Mouse (Mus musculus) brain, embryonic 14.5 days (tissue): ENCODE measurements around the gene Gldn. TPM values are rescaled to one million over a fixed set of nuclear protein-coding genes. Genes with fewer than 3 reads are reported as not detected.

Experiments used
- DNase-seq: peaks from one replicate; pipeline ENCODE4 v3.0.0-alpha.2; 2011; ENCODE audit warnings: low read depth
- CTCF ChIP-seq: fragments of 200-500 bp; IDR thresholded peaks from 2 replicates; pipeline ENCODE4 v1.5.1; 2012; ENCODE audit warnings: inconsistent platforms, mild to moderate bottlenecking, moderate library complexity, borderline replicate concordance; ENCODE audit not compliant: insufficient read depth, insufficient read length; ENCODE audit errors: extremely low read depth
- POLR2A ChIP-seq: fragments of 200-500 bp; IDR thresholded peaks from 2 replicates; pipeline ENCODE4 v1.6.1; 2012; ENCODE audit warnings: mild to moderate bottlenecking, inconsistent platforms, borderline replicate concordance; ENCODE audit not compliant: poor library complexity, insufficient read depth, insufficient read length, severe bottlenecking; ENCODE audit errors: extremely low read depth
- polyA plus RNA-seq: library from polyadenylated mRNA; depleted of rRNA; stranded (reverse); fragments of >200 nt; gene quantifications from 2 replicates; pipeline ENCODE4 v1.2.3, GENCODE M21; 2012; rRNA removed

The Gldn gene
- polyA plus RNA-seq, 1 experiment, result 0.23 TPM

DNA sequence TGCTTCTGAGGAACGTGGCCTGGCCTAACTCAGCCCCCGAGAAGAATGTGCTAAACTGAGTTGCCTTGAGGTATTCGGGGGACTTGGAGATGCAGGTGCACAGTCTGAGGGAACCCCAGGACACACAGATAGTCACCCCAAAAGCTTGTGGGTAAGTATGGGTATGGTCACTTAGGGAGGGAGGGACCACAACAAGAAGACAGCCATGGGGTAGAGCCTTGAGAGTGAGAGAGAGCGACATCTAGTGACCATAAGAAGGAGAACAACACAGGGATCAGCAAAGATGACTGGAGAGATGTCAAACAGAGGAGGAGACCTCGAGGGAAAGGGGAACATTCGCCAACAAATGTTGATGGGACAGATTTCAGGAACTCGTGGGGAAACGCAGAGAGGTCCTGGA, 37.2 kb downstream of the Gldn start:
- TF ChIP-seq POLR2A (no peak), CTCF (peak; percentile 68; the same call in 1 of the 2 replicates)
- peak; percentile 46 for DNase-seq

DNA sequence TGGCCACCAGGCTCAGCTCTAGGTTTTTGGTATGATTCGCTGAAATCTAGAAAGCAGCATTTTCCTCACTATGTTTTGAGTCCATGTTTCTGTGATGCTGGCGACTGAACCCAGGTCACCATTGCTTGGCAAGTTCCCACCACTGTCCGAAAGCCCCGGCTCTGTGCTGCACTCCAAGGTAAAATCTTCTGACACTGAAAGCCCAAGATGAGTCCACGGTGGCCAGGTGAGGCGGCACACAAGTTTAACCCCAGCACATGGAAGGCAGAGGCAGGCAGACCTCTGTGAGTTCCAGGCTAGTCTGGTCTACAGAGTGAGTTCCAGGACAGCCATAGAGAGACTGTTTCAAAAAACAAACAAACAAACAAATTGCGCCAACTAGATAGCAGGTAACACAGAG, 42.9 kb downstream of the Gldn start:
- DNase-seq, result no peak
- TF ChIP-seq POLR2A (no peak), CTCF (no peak)

DNA sequence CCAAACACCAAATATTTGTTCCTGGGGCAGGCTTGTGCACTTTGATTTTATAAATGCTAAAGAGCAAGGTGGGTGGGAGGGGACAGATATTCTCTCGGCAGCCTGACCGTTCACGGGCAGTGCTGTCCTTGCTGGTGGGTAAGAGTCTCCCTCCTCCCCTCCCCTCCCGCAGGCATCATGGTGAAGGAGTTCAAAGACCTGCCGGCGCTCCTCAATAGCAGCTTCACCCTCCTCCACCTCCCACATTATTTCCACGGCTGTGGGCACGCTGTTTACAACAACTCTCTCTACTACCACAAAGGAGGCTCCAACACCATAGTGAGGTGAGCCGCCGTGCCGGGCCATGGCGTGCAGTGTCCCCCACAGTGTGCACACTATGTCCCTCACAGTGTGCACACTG, 49.3 kb downstream of the Gldn start:
- TF ChIP-seq CTCF (no peak), POLR2A (no peak)
- DNase-seq, result peak; percentile 27

DNA sequence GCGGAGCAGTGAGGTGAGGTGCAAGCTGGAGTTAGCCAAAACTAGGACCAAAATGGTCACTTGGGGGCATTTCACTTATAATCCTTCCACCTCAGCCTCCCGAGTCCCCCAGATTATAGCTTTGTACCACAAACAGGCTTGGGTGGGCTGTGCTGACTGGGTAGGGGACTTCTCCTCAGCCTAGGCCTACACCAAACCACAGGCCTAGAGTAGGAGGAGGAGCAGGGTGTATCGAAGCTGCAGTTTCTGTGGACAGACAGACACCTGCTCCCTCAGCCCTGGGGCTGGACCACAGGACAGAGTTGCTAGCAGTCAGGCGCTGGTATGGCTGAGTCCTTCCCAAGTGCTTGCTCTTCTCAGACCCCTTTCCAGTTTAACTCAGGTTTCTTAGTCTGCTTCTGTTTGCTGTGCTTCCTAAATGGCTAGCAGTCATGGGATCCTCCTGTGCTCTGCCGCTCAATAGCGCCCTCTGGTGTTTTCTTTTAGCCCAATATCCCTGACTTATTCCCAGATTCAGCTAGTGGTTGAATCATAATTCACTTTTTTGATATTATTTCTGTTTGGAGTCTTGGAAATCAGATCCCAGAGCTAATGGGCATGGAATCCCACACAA, 50.4 kb downstream of the Gldn start:
- peak; percentile 88 for DNase-seq

DNA sequence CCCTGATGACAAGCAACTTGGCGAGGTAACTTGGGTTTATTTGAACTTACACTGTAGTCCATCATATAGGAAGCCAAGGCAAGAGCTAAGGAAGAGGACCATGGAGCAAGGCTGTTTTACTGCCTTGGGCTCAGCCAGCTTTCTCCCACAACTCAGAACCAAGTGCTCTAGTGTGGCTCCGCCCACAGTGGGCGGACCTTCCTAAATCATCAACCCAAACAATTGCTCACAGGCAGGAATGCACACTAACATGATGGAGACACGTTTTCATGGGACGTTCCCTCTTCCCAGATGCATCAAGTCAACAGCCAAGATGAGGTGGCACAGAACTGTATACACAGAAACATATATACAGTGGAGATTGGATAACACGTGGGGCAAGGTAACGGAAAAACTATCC, 55.7 kb downstream of the Gldn start:
- DNase-seq, result no peak
- no peak for TF ChIP-seq CTCF
- TF ChIP-seq POLR2A, result no peak

More for the DNA sequence above, 50.4 kb downstream of the Gldn start:
- TF ChIP-seq CTCF (peak; percentile 76; the same call in 1 of the 2 replicates), POLR2A (no peak)

DNA sequence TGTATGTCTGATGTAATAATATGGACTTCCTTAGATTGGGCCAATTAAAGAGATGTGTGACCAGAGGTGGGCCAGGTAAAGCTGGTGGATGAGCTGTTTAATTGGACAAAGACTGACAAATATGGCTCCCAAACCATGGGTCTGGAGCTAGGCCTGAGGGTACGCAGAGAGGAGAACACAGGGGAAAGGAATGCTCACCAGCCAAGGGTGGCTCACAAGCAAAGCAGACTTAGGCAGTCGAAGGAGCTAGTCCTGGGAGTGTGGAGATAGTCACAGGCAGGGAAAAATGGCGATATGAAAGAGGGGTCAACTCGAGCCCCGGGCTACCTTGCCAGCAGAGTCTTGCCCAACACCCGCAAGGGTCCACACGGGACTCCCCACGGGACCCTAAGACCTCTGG, 70.5 kb downstream of the Gldn start:
- no peak for DNase-seq
- TF ChIP-seq POLR2A (no peak), CTCF (no peak)

Other genes with a start within 250 kb of the Gldn start
- 0.39 and 0.53 TPM in 2 replicates for gene Tnfaip8l3, start 218.1 kb upstream of the Gldn start, polyA plus RNA-seq
- gene Cyp19a1, start 18.4 kb upstream of the Gldn start, polyA plus RNA-seq, result 0.18 and 0.19 TPM in 2 replicates
- gene Dmxl2, start 215.1 kb downstream of the Gldn start, polyA plus RNA-seq, result 52.9 and 60.4 TPM in 2 replicates